Mouse (Mus musculus) layer of hippocampus, adult 9-10 months (tissue): ENCODE measurements around the gene Vmn1r85.
"Not testable (repeated sequence)": the region's sequence is repeated elsewhere in the genome, so short reads cannot be mapped to it uniquely, and the experiment has no call there.

Experiments used
- DNase-seq: peaks from one replicate; pipeline ENCODE4 v3.0.0; 2022; ENCODE audit warnings: low spot score

The Vmn1r85 gene

DNA sequence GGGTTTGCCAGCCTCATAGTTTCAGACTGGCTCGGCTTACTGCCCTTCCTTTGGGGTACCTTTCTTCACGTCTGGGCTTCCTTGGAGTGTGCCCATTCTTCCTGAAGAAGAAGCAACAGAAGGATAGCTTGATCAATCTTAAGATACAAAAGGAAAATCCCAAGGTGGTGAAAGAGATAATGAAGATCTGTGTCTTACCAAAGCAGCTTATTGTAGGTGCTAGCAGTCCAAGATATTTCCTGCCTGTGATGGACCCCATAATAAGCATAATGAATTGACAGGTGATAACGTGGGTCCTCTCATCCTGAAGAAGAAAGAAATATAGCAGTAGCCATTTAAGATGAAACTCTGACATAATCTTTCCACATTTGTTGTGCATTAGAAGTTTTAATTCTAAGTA, at the start of gene Vmn1r85:
Gene Vmn1r85, minus strand, starts transcription at position 101 of the 400 bp plus-strand sequence.
- DNase-seq: no peak

DNA sequence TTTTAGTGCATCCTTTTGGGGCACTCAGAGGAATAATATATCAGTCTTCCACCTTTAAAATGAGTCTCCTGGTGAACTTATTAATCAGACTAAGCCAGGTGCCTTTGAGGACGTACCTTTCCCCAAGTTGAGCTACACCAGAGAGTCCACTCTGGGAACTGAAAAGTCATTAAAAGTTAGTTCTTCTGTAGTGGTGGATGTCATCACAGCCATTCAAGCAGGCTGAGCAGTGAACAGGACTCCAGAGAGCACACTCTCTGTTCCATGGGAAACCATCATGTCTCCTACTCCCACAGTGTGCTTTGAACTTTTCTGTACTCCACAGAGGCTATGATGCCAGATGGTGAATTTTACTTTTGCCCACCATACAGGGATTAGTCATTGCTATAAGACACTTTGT, 45.1 kb upstream of the Vmn1r85 start, which contains the start of gene Vmn1r87:
Gene Vmn1r87, minus strand, starts transcription at position 101 of the 400 bp plus-strand sequence.
- no peak for DNase-seq

DNA sequence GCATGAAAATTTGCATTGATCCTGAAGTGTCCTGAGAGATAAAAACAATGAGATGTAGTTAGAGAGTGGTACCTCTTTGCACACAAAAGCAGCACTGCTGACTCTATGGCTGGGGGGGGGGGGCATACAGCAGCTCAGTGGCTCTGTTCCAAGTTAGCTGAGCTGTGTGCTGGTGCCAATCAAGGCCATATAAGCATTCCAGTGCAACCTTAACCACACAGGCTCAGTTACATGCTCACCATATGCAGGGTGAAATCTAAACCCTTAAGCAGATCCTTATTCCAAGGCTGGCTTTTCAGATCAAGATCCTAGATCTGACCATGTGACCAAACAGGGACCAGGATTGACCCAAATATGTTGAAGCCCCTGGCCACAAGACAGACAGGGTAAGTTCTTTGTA, 42.4 kb upstream of the Vmn1r85 start:
- no peak for DNase-seq

DNA sequence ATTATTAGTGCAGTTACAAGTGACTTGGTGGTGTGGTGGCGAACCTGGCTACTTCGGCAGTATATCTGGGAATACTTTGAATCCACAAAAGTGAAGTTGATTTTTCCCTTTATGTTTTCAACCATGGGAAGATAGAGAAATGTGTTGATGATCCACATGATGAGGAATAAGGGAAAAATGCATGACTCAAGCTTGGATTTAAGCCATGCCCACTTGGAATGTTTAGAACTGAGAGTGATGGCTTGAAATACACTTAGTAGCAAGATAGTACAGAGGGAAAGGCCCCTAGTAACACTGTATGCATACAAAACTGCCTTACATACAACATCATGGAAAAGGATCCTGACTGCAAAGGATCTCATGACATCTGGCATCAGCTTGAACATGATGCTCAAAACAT, 36.9 kb upstream of the Vmn1r85 start:
- DNase-seq: no peak

DNA sequence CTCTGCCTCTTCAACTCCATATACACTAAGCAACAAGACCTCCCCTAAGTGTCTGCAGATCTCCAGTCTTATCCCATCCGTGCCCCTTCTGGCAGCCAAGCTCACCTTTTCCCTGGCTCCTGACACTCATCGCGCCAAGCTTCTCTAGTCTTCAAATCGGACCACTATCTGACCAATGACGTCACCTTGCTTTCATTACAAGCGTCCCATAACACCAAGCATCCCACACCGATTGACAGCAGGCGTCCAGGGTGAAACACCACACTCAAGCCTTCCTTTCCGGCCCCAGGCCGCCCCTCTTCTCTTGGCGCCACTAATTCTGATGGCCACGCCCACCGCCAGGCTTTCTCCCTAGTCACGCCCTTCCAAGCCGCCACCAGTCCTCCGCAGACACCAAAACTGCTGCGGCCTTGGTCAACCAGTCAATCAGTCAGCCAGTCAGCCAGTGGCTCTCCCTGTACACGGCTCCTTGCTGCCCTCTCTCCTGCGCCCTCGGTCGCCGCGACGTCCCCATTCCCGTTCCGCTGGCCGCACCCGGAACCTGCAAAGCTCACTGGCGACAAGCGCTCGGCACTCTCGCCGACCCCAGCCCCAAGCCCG, 28.7 kb upstream of the Vmn1r85 start:
- DNase-seq: not testable (repeated sequence)

DNA sequence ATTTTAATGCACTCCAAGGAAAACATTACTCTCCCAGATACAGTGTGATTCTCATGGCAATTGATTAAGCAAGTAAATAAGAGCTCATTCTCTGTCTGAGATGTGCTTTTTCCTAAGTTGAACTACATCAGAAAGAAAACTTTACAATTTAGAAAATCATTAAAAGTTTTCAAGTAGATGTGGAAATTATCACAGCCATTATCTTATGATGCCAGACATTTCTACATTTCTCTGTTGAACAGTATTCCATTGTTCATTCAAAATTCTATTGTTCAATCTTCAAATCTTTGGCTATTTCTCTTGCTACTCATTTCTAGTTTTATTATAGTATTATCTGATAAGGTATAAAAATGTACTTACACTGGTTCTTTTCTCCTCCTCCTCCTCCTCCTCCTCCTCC, 24.8 kb upstream of the Vmn1r85 start, which contains the start of gene Vmn1r86:
Gene Vmn1r86, minus strand, starts transcription at position 101 of the 400 bp plus-strand sequence.
- DNase-seq: no peak

DNA sequence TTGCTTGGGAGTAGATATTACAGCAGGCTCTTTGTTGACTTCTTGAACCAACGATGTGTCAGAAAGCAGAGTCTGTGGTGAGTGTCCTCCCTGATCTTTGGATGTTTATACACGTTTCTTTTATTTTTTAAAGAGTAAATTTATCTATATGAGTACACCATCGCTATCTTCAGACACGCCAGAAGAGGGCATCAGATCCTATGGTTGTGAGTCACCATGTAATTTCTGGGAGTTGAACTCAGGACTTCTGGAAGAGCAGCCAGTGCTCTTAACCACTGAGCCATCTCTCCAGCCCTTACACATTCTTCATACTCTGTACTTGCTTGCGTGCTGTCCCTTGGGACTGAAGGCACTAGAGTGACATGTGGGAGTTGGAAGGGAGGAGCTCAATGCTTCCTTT, 22.7 kb downstream of the Vmn1r85 start:
- DNase-seq: no peak

DNA sequence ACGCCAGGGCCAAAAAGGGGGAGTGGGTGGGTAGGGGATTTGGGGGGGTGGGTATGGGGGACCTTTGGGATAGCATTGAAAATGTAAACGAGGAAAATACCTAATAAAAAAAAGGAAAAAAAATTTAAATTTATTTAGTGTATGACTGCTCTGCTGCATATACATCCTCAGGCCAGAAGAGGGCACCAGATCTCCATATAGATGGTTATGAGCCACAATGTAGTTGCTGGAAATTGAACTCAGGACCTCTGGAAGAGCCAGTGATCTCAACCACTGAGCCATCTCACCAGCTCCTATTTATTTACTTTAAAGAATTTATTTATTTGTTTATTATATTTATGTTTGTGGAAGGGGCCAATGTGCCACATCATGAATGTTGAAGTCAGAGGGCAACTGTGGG, 31.6 kb downstream of the Vmn1r85 start:
- DNase-seq: not testable (repeated sequence)

DNA sequence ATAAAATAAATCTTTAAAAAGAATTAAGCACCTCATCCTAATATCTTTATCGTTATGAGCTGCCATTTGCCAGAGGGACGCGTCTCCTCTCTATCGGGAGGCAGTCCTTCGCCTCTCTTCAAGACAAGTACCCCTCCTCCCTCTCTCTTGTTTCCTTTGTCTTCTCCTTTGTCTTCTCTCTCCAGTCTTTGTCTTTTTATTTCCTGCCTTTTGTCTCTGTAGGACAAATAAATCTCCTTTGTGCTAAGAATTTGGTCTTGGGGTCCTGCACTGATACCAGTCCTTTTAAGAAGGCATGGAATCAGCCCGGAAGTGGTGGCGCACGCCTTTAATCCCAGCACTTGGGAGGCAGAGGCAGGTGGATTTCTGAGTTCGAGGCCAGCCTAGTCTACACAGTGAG, 35.4 kb downstream of the Vmn1r85 start:
- no peak for DNase-seq

DNA sequence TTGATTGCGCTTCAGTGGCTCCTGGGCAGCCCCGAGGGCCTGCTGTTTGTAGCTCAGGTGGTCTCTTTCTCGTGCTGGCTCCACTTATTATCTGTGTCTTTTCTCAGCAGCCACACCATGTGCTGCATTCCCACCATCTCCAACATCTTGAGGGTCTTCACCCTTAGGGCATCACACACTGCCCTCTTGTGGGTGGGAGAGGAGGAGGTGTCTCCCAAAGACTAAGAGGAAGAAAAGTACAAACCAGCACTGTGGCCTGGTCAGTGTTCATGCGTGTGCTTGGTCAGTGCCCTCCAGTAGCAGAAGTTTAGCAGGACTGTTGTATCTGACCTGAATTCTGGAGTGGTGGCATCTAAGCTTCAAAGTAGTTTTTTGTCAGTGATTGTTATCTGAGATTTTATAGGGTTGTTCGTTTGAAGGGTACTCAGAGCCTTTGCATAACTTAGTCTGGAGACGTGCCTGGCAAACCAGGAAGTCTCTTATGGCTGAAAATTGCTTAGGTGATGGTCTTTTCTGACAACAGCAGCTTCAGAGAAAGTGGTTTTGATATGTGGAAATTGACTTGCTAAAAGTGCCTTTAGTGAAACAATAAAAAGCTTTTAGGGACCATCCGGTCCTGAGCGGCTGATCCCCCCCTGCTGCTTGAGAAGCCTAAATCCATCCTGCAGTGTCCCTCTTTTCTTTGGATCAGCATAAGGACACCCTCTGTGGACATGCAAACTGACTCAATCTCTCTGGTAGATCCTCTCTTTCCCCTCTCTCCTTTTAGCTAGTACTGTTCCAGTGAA, 37.9 kb downstream of the Vmn1r85 start:
- no peak for DNase-seq

DNA sequence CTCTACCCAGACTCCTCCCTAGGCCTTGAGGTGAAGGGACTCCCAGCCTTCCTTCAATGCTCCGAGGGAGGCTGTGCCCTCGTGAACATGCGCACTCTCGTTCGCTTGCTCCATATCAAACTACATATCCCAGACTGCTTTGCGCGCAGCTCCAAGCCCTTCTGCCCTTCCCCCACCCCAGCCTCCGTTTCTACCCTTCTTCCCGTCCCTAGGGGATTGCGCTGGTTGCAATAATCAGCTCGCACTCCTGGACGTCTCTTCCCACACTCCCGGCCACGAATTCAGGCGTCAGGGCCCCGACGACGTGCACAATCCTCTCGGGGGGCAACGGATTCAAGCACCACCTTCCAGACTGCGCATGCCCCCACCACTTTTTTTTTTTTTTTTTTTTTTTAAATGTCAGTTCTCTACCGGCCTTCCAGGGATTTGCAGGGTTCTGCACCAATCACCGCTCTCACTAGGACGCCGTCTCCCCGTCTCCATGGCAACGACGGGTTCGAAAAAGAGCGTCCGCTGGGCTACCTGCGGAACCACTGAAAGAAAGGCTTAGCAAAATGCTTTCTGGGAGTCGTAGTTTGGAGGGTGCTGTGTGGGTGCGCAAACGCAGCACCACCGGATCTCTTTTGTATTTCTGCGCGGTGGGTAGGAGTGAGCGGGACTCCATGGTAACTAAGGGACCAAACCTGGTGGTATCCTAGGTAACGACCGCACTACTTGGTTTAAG, 40.5 kb downstream of the Vmn1r85 start, which contains the start of gene Mzf1:
Gene Mzf1, minus strand, starts transcription at position 478 of the 724 bp plus-strand sequence.
- peak; percentile 89 for DNase-seq

DNA sequence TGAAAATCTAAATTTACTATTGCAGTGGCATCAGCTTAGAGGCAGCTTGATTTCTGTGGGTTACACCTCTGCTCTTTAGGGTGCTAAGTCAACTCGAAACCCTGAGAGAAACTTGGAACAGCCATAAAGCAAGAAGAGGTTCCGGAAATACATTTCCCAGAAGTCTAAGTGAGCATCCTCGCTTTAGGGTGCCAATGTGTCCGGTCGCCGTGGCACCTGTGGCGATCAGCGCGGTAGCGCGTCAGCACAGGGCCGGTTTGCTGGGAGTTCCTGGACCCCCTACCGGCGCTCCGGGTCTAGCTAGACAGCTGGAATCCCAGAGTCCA, 41.0 kb downstream of the Vmn1r85 start:
- DNase-seq: no peak

DNA sequence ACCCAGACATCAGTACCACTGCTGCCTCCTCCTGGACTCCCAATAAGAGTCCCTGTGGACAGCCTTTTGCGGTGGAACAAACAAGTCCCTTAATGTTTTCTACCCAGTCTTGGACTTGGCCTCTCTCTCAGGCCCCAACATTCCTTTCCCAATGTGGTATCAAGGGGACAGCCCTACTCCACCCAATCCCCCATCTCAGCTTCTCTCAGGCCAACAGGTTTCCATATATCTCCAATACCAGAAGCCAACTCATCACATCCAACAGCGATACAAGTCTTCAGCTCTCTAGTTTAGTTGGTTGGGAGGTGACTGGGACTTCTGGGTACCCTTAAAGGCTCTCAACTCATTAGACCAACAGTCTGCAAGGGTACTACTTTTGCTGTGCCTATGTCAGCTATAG, 41.5 kb downstream of the Vmn1r85 start:
- no peak for DNase-seq

DNA sequence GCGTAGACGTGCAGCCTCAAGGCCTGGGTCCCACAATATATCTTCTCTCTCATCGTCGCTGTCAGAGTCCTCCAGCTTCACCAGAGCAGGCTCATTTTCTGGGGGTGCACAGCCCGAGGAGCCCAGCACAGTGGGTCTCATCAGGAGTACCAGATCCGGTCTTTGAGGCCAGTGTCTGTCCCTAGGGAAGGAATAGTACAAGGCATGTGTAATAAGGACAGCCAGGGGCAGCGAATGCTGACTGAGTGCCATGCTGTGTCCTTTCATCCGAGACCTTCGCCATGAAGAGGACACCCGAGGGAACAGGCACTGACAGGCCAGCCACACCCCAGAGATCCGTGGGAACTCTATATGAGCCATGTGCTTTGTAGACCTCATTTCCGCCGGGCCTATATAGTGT, 42.0 kb downstream of the Vmn1r85 start:
- DNase-seq: no peak

DNA sequence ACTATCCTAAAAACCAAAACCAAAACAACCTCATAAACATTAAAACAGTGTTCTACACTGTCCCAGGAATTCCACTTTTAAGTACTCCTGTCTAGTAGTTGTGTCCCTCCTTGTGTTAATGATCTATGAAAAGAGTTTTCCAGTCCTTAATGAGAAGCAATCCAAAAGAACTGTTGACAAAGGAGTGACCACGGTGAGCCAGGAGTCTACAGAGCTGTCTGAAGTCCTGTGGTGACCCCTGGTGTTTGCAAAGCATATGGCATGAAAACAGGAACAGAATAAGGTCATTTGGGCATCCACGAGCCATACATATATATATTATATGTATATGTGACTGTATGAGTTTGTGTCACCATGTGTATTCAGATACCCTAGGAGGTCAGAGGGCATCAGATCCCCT, 48.9 kb downstream of the Vmn1r85 start:
- no peak for DNase-seq

DNA sequence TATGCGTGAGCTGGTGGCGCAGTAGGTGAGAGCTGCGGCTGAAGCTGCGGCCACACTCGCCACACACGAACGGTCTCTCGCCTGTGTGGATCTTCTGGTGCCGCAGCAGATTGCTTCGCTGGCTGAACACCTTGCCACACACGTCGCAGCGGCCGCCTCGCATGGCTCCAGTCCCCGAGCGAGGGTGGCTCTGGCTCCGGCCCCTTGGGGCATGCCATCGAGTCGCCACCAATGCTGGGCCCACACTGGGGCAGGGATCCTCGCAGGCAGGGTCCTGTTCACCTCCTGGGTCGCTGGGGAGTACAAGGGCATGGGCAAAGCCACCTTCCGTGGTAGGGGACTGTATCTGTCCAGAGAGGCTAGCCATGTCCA, 50.7 kb downstream of the Vmn1r85 start:
- DNase-seq: no peak

DNA sequence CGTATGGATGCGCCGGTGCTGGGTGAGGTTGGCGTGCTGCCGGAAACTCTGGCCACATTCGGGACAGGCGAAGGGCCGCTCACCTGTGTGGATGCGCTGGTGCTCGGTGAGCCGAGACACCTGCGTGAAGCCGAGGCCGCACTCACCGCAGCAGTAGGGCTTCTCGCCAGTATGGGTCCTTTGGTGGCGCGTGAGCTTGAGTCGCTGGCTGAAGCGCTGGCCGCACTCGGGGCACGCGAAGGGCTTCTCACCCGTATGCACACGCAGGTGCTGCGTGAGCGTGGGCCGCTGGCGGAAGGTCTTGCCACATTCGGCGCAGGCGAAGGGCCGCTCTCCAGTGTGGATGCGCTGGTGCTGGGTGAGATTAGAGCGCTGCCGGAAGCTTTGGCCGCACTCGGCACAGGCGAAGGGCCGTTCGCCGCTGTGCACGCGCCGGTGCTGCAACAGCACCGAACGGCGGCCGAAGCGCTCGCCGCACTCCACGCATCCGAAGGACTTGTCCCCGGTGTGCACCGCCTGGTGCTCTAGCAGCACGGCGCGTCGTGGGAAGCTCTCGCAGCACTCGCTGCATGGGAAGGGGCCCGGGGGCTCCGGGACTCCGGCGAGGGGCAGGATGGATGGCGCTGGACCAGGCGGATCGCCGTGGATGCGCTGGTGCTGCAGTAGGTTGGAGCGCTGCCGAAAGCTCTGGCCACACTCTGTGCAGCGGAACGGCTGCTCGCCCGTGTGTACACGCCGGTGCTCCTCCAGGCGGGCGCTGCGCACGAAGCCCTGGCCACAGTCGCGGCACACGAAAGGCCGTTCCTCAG, 51.3 kb downstream of the Vmn1r85 start:
- DNase-seq: no peak

DNA sequence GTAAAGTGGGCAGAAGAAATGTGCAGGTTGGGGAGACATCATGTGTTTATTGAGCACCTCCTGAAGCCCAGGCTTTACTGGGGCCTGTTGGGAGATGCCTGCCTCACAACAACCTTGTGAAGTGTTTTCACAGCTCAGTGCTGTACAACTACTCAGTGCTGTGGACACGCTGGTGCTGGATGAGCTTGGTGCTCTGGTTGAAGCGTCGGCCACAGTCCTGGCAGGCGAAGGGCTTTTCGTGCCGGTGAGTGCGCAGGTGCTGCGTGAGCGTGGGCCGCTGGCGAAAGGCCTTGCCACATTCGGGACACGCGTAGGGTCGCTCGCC, 51.9 kb downstream of the Vmn1r85 start:
- no peak for DNase-seq

DNA sequence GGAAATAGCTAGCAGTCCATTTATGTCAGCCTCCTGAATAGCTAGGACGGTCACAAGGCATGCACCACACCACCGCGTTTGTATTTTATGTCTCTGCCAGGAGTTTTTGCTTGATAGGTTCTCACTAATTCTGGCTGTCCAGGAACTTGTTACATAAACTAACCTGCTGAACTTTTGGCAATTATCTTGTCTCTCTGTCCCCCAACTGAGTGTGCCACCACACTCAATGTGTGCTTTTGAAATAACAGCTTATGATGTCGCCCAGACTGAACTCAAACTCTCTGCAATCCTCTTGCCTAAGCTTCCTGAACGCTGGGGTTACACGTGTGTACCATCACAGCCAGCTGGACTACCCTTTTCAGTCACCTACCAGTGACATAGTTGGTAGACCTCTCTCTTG, 52.5 kb downstream of the Vmn1r85 start:
- DNase-seq: no peak

DNA sequence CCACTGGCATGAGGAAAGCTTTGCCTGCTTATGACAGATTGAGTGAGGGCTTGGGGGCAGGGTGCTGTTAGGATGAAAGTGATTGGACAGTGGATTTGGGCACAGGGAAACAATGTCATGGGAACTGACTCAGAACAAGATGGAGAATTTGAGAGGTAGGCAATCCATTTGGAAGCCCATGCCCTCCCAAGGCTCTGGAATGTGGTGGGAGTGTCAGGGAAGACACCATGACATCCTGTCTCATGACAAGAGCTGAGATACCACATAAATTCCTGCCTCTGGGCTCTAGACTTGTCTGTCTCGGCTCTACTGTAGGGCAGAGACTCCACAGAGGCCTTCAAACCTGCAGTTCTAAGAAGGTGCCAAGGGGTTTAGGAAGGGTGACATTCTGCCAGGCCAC, 53.7 kb downstream of the Vmn1r85 start:
- no peak for DNase-seq

DNA sequence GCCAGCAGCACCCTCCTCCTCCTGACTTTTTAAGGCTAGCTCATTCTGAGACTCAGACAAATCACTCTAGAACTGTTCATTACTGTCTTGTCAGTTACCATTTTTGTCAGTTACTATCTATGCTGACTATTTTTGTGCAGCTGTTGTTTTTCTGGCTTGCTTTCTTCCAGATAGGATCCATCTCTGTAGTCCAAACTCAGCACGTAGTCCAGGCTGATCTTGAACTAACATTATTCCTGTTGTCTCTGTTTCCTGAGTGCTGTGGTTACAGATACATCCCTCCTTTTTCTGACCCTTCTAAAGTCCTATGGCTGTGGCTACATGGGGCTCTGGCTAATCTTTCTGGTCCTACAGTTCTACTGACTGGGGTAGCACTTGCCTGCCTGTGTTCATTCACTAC, 55.8 kb downstream of the Vmn1r85 start:
- no peak for DNase-seq

DNA sequence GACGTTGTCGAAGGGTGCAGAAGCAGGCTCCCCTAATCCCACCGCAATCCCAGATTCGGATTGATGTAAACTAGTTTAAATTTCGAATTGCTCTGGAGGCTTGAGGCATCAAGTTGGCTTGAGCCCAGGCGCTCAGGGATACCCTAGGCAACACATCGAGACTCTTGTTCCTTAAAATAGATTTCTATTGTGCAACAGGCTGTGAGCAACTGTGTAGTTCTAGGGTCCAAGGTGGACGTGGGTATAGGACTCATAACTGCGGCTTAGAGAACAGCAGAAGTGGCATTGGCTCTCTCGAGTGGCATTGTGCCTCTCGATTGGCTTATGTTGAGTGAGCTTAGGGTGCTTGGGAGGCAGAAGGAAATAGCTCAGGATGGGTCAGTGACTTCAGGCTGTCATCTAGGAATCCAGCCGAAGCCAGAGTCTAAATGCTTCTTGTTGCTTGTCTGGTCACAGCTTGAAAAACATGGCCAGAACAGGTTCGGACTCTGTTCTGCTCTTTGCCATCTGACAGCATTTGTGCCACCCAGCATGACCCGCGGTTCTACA, 56.3 kb downstream of the Vmn1r85 start:
- DNase-seq: no peak
